Mouse (Mus musculus): ENCODE data around the gene Taf1b. TPM values are rescaled to one million over a fixed set of nuclear protein-coding genes. Genes with fewer than 3 reads are reported as not detected.

Gene Taf1b
- total and polyA plus RNA-seq, 3 experiments: 26.6 to 49.6 (median 34.5) TPM

DNA sequence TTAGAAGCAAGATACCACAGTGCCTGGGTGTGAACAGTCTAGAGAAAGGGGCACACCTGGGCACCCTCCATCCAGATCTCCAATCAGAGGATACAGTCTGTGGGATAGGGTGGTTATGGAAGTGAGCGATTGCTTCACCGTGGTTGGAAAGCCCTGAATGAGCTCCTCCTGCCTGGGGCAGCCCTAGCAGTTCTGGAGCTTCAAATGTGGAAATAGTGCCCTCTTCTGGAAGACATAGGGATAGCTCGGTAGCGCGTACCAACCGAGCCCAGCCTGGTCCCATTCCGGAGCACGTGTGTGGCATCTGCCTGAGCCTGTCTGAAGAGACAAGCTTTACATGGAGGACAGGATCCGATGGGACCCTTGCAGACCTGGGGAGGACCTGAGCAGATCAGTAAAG lies 102.6 kb downstream of the Taf1b start (continued):
- no peak for TF ChIP-seq TBP (conservative IDR thresholded peaks at IDR 0.05; ENCODE audit: low read depth, low read length)
- TF ChIP-seq ZC3H11A (IDR thresholded peaks at IDR 0.05; ENCODE audit: low read depth, low read length): peak; percentile 53

DNA sequence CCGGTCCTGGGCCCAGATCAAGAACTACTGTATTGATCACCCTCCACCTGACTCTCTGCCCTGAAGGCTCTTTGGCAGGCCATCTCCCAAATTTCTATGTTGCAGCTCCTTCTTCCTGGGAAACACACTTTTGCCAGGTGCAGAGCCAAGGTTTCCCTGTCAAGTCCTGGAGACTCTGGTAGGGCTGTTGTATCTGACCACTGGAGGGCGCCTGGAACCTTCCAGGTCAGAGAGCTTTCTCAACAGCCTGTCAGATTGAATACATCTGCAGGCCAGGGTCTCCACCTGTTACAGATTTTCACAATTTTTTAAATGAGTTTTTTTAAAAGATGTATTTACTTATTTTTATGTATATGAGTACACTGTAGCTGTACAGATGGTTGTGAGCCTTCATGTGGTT lies 105.1 kb downstream of the Taf1b start:
- Histone ChIP-seq H3K36me3 (replicated peaks in 1 of 2; ENCODE audit: control insufficient read depth in 1 of 2, insufficient read depth in 1 of 2, low read length in 1 of 2) (peaks cover 13 to 31% of the 10 kb centered on the region in 2 experiments), H3K9ac (ENCODE audit: insufficient read depth, low read depth) (no peak overlapping the region), H3K27me3 (replicated peaks) (no peaks in the 10 kb centered on the region), H3K4me2 (ENCODE audit: insufficient read depth, low read depth, poor library complexity, severe bottlenecking) (no peak overlapping the region), H3K4me3 (replicated peaks in 1 of 3; ENCODE audit: low read depth in 2 of 3, low read length in 2 of 3, poor library complexity in 1 of 3) (no peak overlapping the region), H3K4me1 (ENCODE audit: control insufficient read depth in 1 of 2, insufficient read depth in 2 of 2) (peaks cover 0 to 4% of the 10 kb centered on the region in 2 experiments; a peak in 1 of 4 replicates), H3K27ac (ENCODE audit: insufficient read depth, low read depth) (no peak overlapping the region), H3K9me3 (replicated peaks; ENCODE audit: low read length) (no peaks in the 10 kb centered on the region), H3K79me2 (replicated peaks; ENCODE audit: control insufficient read depth, extremely low read depth, insufficient read depth, poor library complexity, severe bottlenecking) (no peaks in the 10 kb centered on the region)
- DNase-seq (ENCODE audit: extremely low read depth): peak; percentile 71
- dilution Hi-C loops (cut with MboI; ENCODE audit: extremely low pct_ligation_motif_present, extremely low pct_unique_long_range_greater_than_20kb, low sequenced_read_pairs): no loop called here
- in situ Hi-C loops (cut with MboI; ENCODE audit: low pct_ligation_motif_present, low pct_unique_long_range_greater_than_20kb, low sequenced_read_pairs): loop anchor here (5.0 to 25.0 kb wide), 3 partner anchors 94 to 359 kb away; partner anchors contain the start of gene Kidins220
- TF ChIP-seq ZC3H11A (IDR thresholded peaks at IDR 0.05; ENCODE audit: low read depth, low read length) (peak; percentile 75), POLR2A (IDR thresholded peaks at IDR 0.05; ENCODE audit: low read depth, low read length) (no peak), EP300 (IDR thresholded peaks at IDR 0.05; ENCODE audit: low read length) (no peak), SMC3 (IDR thresholded peaks at IDR 0.05; ENCODE audit: low read depth, low read length) (peak; percentile 96), RAD21 (IDR thresholded peaks at IDR 0.05; ENCODE audit: low read depth, low read length) (peak; percentile 87), CTCF (conservative IDR thresholded peaks at IDR 0.05 in 1 of 2, IDR thresholded peaks at IDR 0.05 in 1 of 2; ENCODE audit: low read depth in 2 of 2, low read length in 2 of 2) (peak; percentile 25 to 92; a peak in 3 of 4 replicates), KAT2A (IDR thresholded peaks at IDR 0.05; ENCODE audit: insufficient replicate concordance, low read length) (no peak), PAX5 (IDR thresholded peaks at IDR 0.05; ENCODE audit: low read length) (no peak), MEF2A (IDR thresholded peaks at IDR 0.05; ENCODE audit: borderline replicate concordance, low read depth, low read length) (no peak), CHD1 (IDR thresholded peaks at IDR 0.05; ENCODE audit: low read depth, low read length) (no peak)

DNA sequence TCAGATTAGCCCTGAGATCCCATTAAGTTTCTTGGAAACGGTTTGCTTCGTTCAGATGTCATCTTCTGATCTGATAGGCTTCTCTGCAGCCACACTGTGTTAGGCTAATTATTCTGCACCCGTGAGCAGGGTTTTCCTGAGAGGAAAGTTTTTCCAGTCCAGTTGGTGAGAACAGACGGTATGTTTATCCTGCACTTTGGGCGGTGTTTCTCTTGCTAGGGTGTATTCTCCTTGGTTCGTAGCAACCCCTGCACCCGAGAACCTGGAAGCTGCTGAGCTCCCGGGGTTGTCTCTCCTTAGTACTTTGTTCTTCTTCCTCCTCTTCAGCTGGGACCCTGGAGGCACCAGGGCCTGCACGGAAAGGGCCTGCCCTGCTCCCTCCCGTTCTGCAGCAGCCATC lies 108.0 kb downstream of the Taf1b start:
- no peak overlapping the region for H3K4me3 ChIP-seq (replicated peaks in 1 of 3; ENCODE audit: low read depth in 2 of 3, low read length in 2 of 3, poor library complexity in 1 of 3)
- no peaks in the 10 kb centered on the region for H3K9me3 ChIP-seq (replicated peaks; ENCODE audit: low read length)
- H3K27me3 ChIP-seq (replicated peaks): no peaks in the 10 kb centered on the region
- H3K9ac ChIP-seq (ENCODE audit: insufficient read depth, low read depth): no peak overlapping the region
- in situ Hi-C loops (cut with MboI; ENCODE audit: low pct_ligation_motif_present, low pct_unique_long_range_greater_than_20kb, low sequenced_read_pairs) (loop anchor here (25.0 kb wide), 1 partner anchor 356 kb away; the partner anchor contains the start of gene Kidins220), dilution Hi-C loops (cut with MboI; ENCODE audit: extremely low pct_ligation_motif_present, extremely low pct_unique_long_range_greater_than_20kb, low sequenced_read_pairs) (no loop called here)
- no peaks in the 10 kb centered on the region for H3K79me2 ChIP-seq (replicated peaks; ENCODE audit: control insufficient read depth, extremely low read depth, insufficient read depth, poor library complexity, severe bottlenecking)
- no peak overlapping the region for H3K4me2 ChIP-seq (ENCODE audit: insufficient read depth, low read depth, poor library complexity, severe bottlenecking)
- TF ChIP-seq IRF4 (IDR thresholded peaks at IDR 0.05; ENCODE audit: low read depth, low read length) (no peak), USF2 (conservative IDR thresholded peaks at IDR 0.05; ENCODE audit: low read depth, low read length) (no peak), UBTF (IDR thresholded peaks at IDR 0.05; ENCODE audit: low read depth, low read length) (no peak), POLR2AphosphoS2 (IDR thresholded peaks at IDR 0.05; ENCODE audit: low read depth, low read length) (no peak), TBP (conservative IDR thresholded peaks at IDR 0.05; ENCODE audit: low read depth, low read length) (no peak), NELFE (IDR thresholded peaks at IDR 0.05; ENCODE audit: low read depth, low read length) (no peak), SMC3 (IDR thresholded peaks at IDR 0.05; ENCODE audit: low read depth, low read length) (no peak), SIN3A (IDR thresholded peaks at IDR 0.05; ENCODE audit: low read length) (no peak)
- peaks cover 0 to 4% of the 10 kb centered on the region in 2 experiments; a peak in 1 of 4 replicates for H3K4me1 ChIP-seq (ENCODE audit: control insufficient read depth in 1 of 2, insufficient read depth in 2 of 2)
- H3K36me3 ChIP-seq (replicated peaks in 1 of 2; ENCODE audit: control insufficient read depth in 1 of 2, insufficient read depth in 1 of 2, low read length in 1 of 2): peaks cover 27 to 50% of the 10 kb centered on the region in 2 experiments
- H3K27ac ChIP-seq (ENCODE audit: insufficient read depth, low read depth): no peak overlapping the region
- no peak for DNase-seq (ENCODE audit: extremely low read depth)

Other genes with a start within 250 kb of the Taf1b start
- gene Grhl1, start 73.9 kb downstream of the Taf1b start, total RNA-seq (2012; rRNA removed): 1.3 and 1.6 TPM in 2 replicates
- 0.54 and 0.63 TPM in 2 replicates for gene Grhl1, start 73.9 kb downstream of the Taf1b start, total RNA-seq (2014; rRNA removed)
- 0.66 and 0.75 TPM in 2 replicates for gene Grhl1, start 73.9 kb downstream of the Taf1b start, polyA plus RNA-seq (2012; ENCODE audit: insufficient read length, low read depth)
- 3.6 and 7.3 TPM in 2 replicates for gene Klf11, start 152.9 kb downstream of the Taf1b start, total RNA-seq (2012; rRNA removed)
- 7.2 and 8.0 TPM in 2 replicates for gene Klf11, start 152.9 kb downstream of the Taf1b start, total RNA-seq (2014; rRNA removed)
- gene Klf11, start 152.9 kb downstream of the Taf1b start, polyA plus RNA-seq (2012; ENCODE audit: insufficient read length, low read depth): 7.5 and 9.2 TPM in 2 replicates
- not detected in 2 replicates for gene Cys1, start 183.5 kb downstream of the Taf1b start, total RNA-seq (2012; rRNA removed)
- not detected in 2 replicates for gene Cys1, start 183.5 kb downstream of the Taf1b start, total RNA-seq (2014; rRNA removed)
- not detected in 2 replicates for gene Cys1, start 183.5 kb downstream of the Taf1b start, polyA plus RNA-seq (2012; ENCODE audit: insufficient read length, low read depth)
- 89.0 and 138 TPM in 2 replicates for gene Rrm2, start 209.9 kb downstream of the Taf1b start, total RNA-seq (2012; rRNA removed)
- 180 and 187 TPM in 2 replicates for gene Rrm2, start 209.9 kb downstream of the Taf1b start, total RNA-seq (2014; rRNA removed)
- gene Rrm2, start 209.9 kb downstream of the Taf1b start, polyA plus RNA-seq (2012; ENCODE audit: insufficient read length, low read depth): 202 and 214 TPM in 2 replicates

Measured in CH12.LX (cell line).